Comparison of ENCODE assay signal across 24 mouse cellular contexts in genomic region chr6:71746846-71747245, GRCm38 (mm10). TPM values are rescaled to one million over a fixed set of nuclear protein-coding genes. Genes with fewer than 3 reads are reported as not detected.
DNase-seq lines count a peak whose midpoint lies in the region; ATAC-seq lines count a peak whose summit lies in the region.
"Had no signal": no experiment of that assay in that cellular context is flagged by ENCODE, and none has a peak within 500 bp of the region (broad histone marks: within the 10 kb centered on the region; RNA-seq: fewer than 3 reads in every experiment).

No protein-coding gene starts in this region.

- H3K9ac ChIP-seq in heart, embryonic 16.5 days (ENCODE audit: low read length): no peak overlapping the region
- no peak overlapping the region for H3K9ac ChIP-seq in hindbrain, embryonic 12.5 days
- H3K9ac ChIP-seq: heart, embryonic 15.5 days; limb, embryonic 12.5 days; liver, embryonic 13.5 days; lung, embryonic 14.5 days; midbrain, embryonic 12.5 days; neural tube, embryonic 13.5 days had no signal

- peaks cover 6% of the 10 kb centered on the region; the same call in 1 of the 2 replicates for H3K4me1 ChIP-seq in heart, embryonic 16.5 days (ENCODE audit: control insufficient read depth, insufficient read depth, low read length)
- H3K4me1 ChIP-seq in hindbrain, embryonic 12.5 days: no peaks in the 10 kb centered on the region
- H3K4me1 ChIP-seq: limb, embryonic 12.5 days; neural tube, embryonic 13.5 days had no signal

- H3K4me2 ChIP-seq in heart, embryonic 16.5 days (ENCODE audit: low read depth, low read length): no peak overlapping the region
- H3K4me2 ChIP-seq in hindbrain, embryonic 12.5 days (replicated peaks): no peak overlapping the region
- H3K4me2 ChIP-seq: heart, embryonic 15.5 days; limb, embryonic 12.5 days; liver, embryonic 13.5 days; lung, embryonic 14.5 days; midbrain, embryonic 12.5 days; neural tube, embryonic 13.5 days had no signal

- DNase-seq in heart, postnatal 4 days: no peak
- DNase-seq in CD4-positive, CD25-positive, alpha-beta regulatory T cell, adult 2 months (ENCODE audit: low read depth, low spot score): peak; percentile 58
- peak; percentile 63 for DNase-seq in brain, adult 2 months (ENCODE audit: low read depth, low spot score)
- peak; percentile 89 for DNase-seq in thymus, postnatal 0 days (ENCODE audit: low spot score)
- no peak for DNase-seq in frontal cortex, adult 2 months (ENCODE audit: extremely low spot score in 1 of 2, low spot score in 1 of 2)
- no peak for DNase-seq in left cerebral cortex, adult 11 months (ENCODE audit: low spot score)
- DNase-seq: adrenal gland, postnatal 25 days; cerebellum, adult 11-12 months; cerebellum, postnatal 14 days; embryo, embryonic 11 days; gastrocnemius, postnatal 10 days; kidney, adult 8-10 months; kidney, postnatal 25 days; liver, embryonic 13.5 days; lung, embryonic 14.5 days; right cerebral cortex, adult 18-20 months had no signal

- H3K27ac ChIP-seq in heart, embryonic 16.5 days (ENCODE audit: low read length): no peak overlapping the region
- no peak overlapping the region for H3K27ac ChIP-seq in hindbrain, embryonic 12.5 days
- H3K27ac ChIP-seq: heart, embryonic 15.5 days; limb, embryonic 12.5 days; liver, embryonic 13.5 days; macrophage; midbrain, embryonic 12.5 days; neural tube, embryonic 13.5 days had no signal

- H3K9me3 ChIP-seq in heart, embryonic 16.5 days (replicated peaks; ENCODE audit: control insufficient read depth, low read length): no peaks in the 10 kb centered on the region
- H3K9me3 ChIP-seq in hindbrain, embryonic 12.5 days (replicated peaks): no peaks in the 10 kb centered on the region
- H3K9me3 ChIP-seq: heart, embryonic 15.5 days; limb, embryonic 12.5 days; liver, embryonic 13.5 days; midbrain, embryonic 12.5 days; neural tube, embryonic 13.5 days had no signal

- H3K27me3 ChIP-seq in heart, embryonic 16.5 days (ENCODE audit: control insufficient read depth, insufficient read depth, low read length): no peaks in the 10 kb centered on the region
- no peaks in the 10 kb centered on the region for H3K27me3 ChIP-seq in hindbrain, embryonic 12.5 days
- H3K27me3 ChIP-seq: heart, embryonic 15.5 days; limb, embryonic 12.5 days; liver, embryonic 13.5 days; midbrain, embryonic 12.5 days; neural tube, embryonic 13.5 days had no signal

- no peak overlapping the region for H3K4me3 ChIP-seq in heart, embryonic 16.5 days (ENCODE audit: low read length)
- no peak overlapping the region for H3K4me3 ChIP-seq in hindbrain, embryonic 12.5 days
- H3K4me3 ChIP-seq: heart, embryonic 15.5 days; limb, embryonic 12.5 days; liver, embryonic 13.5 days; midbrain, embryonic 12.5 days; neural tube, embryonic 13.5 days had no signal

- ATAC-seq in heart, embryonic 16.5 days (replicated peaks; ENCODE audit: extremely low read depth, insufficient read depth, low FRiP score): peak; percentile 71; the same call in 1 of the 2 replicates
- no peak for ATAC-seq in hindbrain, embryonic 12.5 days (ENCODE audit: low FRiP score)
- ATAC-seq: forebrain, embryonic 16.5 days had no signal

- no peaks in the 10 kb centered on the region for H3K36me3 ChIP-seq in heart, embryonic 16.5 days (ENCODE audit: control insufficient read depth, insufficient read depth)
- no peaks in the 10 kb centered on the region for H3K36me3 ChIP-seq in hindbrain, embryonic 12.5 days
- H3K36me3 ChIP-seq: heart, embryonic 15.5 days; limb, embryonic 12.5 days; liver, embryonic 13.5 days; midbrain, embryonic 12.5 days; neural tube, embryonic 13.5 days had no signal

- WGBS in heart, embryonic 16.5 days: 69% methylated on average over 8 of the region's 8 CpGs
- 86% methylated on average over 8 of the region's 8 CpGs for WGBS in hindbrain, embryonic 12.5 days

RNA-seq across cellular contexts. Expression of gene Reep1, which starts 39.5 kb away (rescaled TPM):
- 20.3 and 20.9 TPM in 2 replicates for polyA plus RNA-seq in heart, embryonic 16.5 days (2015; fragmentation: Nextera tagmentation; extraction: Ambion mirVana)
- total RNA-seq in heart, postnatal 4 days (2021): 10 to 100 TPM; 22.4 to 22.9 TPM
- polyA plus RNA-seq in thymus, postnatal 0 days (2015; fragmentation: Nextera tagmentation; extraction: Ambion mirVana): 2.2 and 2.4 TPM in 2 replicates
- 122 and 126 TPM in 2 replicates for polyA plus RNA-seq in hindbrain, embryonic 12.5 days (2016; fragmentation: Nextera tagmentation; extraction: Ambion mirVana)
- 72.4 and 82.5 TPM in 2 replicates for polyA plus RNA-seq in frontal cortex, adult 2 months (2012; rRNA removed)
- polyA plus RNA-seq: macrophage had no signal

Comparison
In these comparisons a context has a peak if more than half of its experiments do, and no peak if none do; other contexts are left out.
1. DNase-seq: peak in CD4-positive, CD25-positive, alpha-beta regulatory T cell, adult 2 months (single experiment), brain, adult 2 months (single experiment) and thymus, postnatal 0 days (single experiment); none in heart, postnatal 4 days (single experiment), frontal cortex, adult 2 months (0 of 2) and left cerebral cortex, adult 11 months (single experiment).